Mouse (Mus musculus): ENCODE data around the gene Bmp10. TPM values are rescaled to one million over a fixed set of nuclear protein-coding genes. Genes with fewer than 3 reads are reported as not detected.

The Bmp10 gene
- not detected in 4 replicates for total RNA-seq (2023)

DNA sequence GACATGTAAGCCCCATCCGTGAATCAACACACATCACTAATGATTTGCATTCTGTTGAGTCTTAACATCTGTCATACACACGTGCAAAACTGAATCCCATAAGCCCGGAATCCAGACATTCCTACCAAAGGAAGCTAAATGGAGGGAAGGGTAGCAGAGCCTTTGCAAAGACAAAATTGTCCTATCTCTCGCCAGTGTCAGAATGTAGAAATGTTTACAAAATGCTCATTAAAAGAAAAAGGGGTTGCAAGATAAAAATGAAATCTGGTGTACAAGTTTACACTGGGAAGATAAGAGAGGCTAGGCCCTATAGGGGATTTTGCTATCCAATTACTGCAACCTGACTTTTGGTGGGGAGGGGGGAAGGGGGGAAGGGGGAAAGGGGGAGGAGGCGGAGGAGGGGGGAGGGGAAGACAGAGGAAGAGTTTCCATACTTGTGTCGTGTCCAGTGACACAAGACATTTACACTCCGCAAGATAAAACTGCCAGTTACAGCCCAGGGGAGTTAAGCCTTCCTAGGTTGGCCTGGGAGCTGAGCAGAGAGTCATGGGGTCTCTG, at the start of gene Bmp10:
TSS of gene Bmp10 (plus strand) at position 508 of the 558 bp plus-strand sequence.

DNA sequence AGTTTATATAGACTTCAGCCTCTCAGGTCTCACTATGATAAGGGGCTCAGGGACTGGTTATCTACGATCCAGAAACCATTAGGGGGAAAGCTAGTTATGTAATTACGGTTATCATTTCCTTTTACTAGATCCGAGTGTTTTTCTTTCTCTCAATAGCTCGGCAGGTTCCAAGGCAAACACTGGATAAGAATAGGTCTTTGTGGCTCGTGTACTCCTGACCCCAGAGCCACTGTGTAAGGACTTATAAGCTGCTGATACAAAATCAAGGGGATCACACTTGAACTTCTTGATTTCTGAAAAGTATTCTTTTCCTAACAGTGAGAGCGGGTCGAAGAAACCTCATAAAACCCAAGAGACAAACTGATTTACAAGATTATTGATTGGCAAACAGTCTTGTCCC, 39.9 kb upstream of the Bmp10 start, which contains the start of gene Gkn3:
TSS of gene Gkn3 (minus strand) at position 59 of the 400 bp plus-strand sequence.

Other genes with a start within 250 kb of the Bmp10 start
- 0.24 to 0.60 TPM (median 0.37 TPM) in 3 of 4 replicates, not detected in the other for gene Antxr1, start 93.2 kb upstream of the Bmp10 start, total RNA-seq (2023)
- not detected in 4 replicates for gene Gkn1, start 78.1 kb upstream of the Bmp10 start, total RNA-seq (2023)
- not detected in 4 replicates for gene Gkn2, start 55.6 kb upstream of the Bmp10 start, total RNA-seq (2023)
- not detected in 4 replicates for gene Gkn3, start 40.1 kb upstream of the Bmp10 start, total RNA-seq (2023)
- 145 to 151 TPM (median 146 TPM) in 4 replicates for gene Arhgap25, start 104.3 kb downstream of the Bmp10 start, total RNA-seq (2023)
- 0.15 to 2.2 TPM (median 0.35 TPM) in 4 replicates for gene Prokr1, start 161.7 kb downstream of the Bmp10 start, total RNA-seq (2023)
- 3.9 to 4.8 TPM (median 4.4 TPM) in 4 replicates for gene Aplf, start 243.2 kb downstream of the Bmp10 start, total RNA-seq (2023)

Data from B cell, adult 62 days (primary cell).